Mouse (Mus musculus) MEL (cell line): ENCODE measurements at regions not wholly inside any gene's neighbourhood (a gene's known extent, or its start where the extent isn't known, plus 50 kb on each side); places are given as distances from the start of the nearest gene placed in this dataset.

ENCODE experiments used
- DNase-seq: peaks from one replicate; pipeline ENCODE4 v3.0.0; 2011; ENCODE audit warnings: low read depth, low spot score
- H3K27ac ChIP-seq: 2 replicates; pipeline ENCODE4 v1.5.1; 2012; ENCODE audit warnings: low read depth, mild to moderate bottlenecking, control low read depth, low read length, moderate library complexity; ENCODE audit not compliant: control insufficient read depth
- H3K27me3 ChIP-seq, 2 experiments: fragments of 150-350 bp in 1 of 2; sonication (generic) in 1 of 2; 2 replicates each; pipeline ENCODE4 v1.6.1; 2012; ENCODE audit warnings: low read length in 2 of 2, mild to moderate bottlenecking in 2 of 2, improper control_type of control experiment in 1 of 2, moderate library complexity in 1 of 2; ENCODE audit not compliant: insufficient read depth in 2 of 2, control insufficient read depth in 1 of 2
- H3K36me3 ChIP-seq, 2 experiments: 2 replicates each; pipeline ENCODE4 v1.6.1; 2012 to 2014; ENCODE audit warnings: low read length in 2 of 2, improper control_type of control experiment in 1 of 2, inconsistent platforms in 1 of 2, mild to moderate bottlenecking in 1 of 2; ENCODE audit not compliant: insufficient read depth in 2 of 2, control insufficient read depth in 1 of 2
- H3K4me1 ChIP-seq, 2 experiments: fragments of 150-350 bp in 1 of 2; sonication (generic) in 1 of 2; 2 replicates each; pipeline ENCODE4 v1.6.1; 2012; ENCODE audit warnings: low read length in 2 of 2, improper control_type of control experiment in 1 of 2, mild to moderate bottlenecking in 1 of 2; ENCODE audit not compliant: insufficient read depth in 2 of 2, control insufficient read depth in 1 of 2
- H3K4me3 ChIP-seq, 2 experiments: fragments of 150-350 bp in 1 of 2; sonication (generic) in 1 of 2; 2 replicates each; pipeline ENCODE4 v1.5.1; 2012; ENCODE audit warnings: low read depth in 2 of 2, low read length in 2 of 2, mild to moderate bottlenecking in 2 of 2, moderate library complexity in 2 of 2, control low read depth in 1 of 2, improper control_type of control experiment in 1 of 2; ENCODE audit not compliant: control insufficient read depth in 1 of 2, insufficient read depth in 1 of 2
- H3K79me2 ChIP-seq: 2 replicates; pipeline ENCODE4 v1.6.1; 2012; ENCODE audit warnings: mild to moderate bottlenecking, low read length, moderate library complexity; ENCODE audit not compliant: control insufficient read depth, poor library complexity, insufficient read depth
- H3K9ac ChIP-seq: 2 replicates; pipeline ENCODE4 v1.6.1; 2012; ENCODE audit warnings: low read depth, mild to moderate bottlenecking, control low read depth, low read length, moderate library complexity; ENCODE audit not compliant: control insufficient read depth, poor library complexity, severe bottlenecking
- H3K9me3 ChIP-seq: fragments of 150-350 bp; sonication (generic); replicated peaks from 2 replicates; pipeline ENCODE4 v1.6.1; 2012; ENCODE audit warnings: mild to moderate bottlenecking, low read length, improper control_type of control experiment, moderate library complexity; ENCODE audit not compliant: insufficient read depth
- BHLHE40 ChIP-seq: IDR thresholded peaks from 2 replicates; pipeline ENCODE4 v1.6.1; 2012; ENCODE audit warnings: low read depth, mild to moderate bottlenecking, inconsistent platforms, low read length, improper control_type of control experiment, borderline replicate concordance
- CTCF ChIP-seq, 3 experiments: IDR thresholded peaks in 2 of 3; conservative IDR thresholded peaks in 1 of 3; 2 replicates each; pipeline ENCODE4 v1.5.1; 2011 to 2012; ENCODE audit warnings: low read length in 3 of 3, low read depth in 2 of 3, mild to moderate bottlenecking in 2 of 3, improper control_type of control experiment in 1 of 3, inconsistent platforms in 1 of 3, mixed read lengths in 1 of 3, moderate library complexity in 1 of 3; ENCODE audit not compliant: control insufficient read depth in 1 of 3, insufficient read depth in 1 of 3, poor library complexity in 1 of 3, severe bottlenecking in 1 of 3
- E2F4 ChIP-seq: IDR thresholded peaks from 2 replicates; pipeline ENCODE4 v1.6.1; 2011; ENCODE audit warnings: low read depth, low read length, improper control_type of control experiment, borderline replicate concordance
- GABPA ChIP-seq: IDR thresholded peaks from 2 replicates; pipeline ENCODE4 v1.6.1; 2012; ENCODE audit warnings: low read depth, mild to moderate bottlenecking, inconsistent platforms, low read length, improper control_type of control experiment, moderate library complexity
- GATA1 ChIP-seq: IDR thresholded peaks from 2 replicates; pipeline ENCODE4 v1.6.1; 2011; ENCODE audit warnings: low read depth, low read length, improper control_type of control experiment
- HCFC1 ChIP-seq: IDR thresholded peaks from 2 replicates; pipeline ENCODE4 v1.6.1; 2012; ENCODE audit warnings: low read depth, mild to moderate bottlenecking, inconsistent platforms, low read length, improper control_type of control experiment, moderate library complexity
- KAT2A ChIP-seq: conservative IDR thresholded peaks from 2 replicates; pipeline ENCODE4 v1.6.1; 2012; ENCODE audit warnings: low read depth, low read length, improper control_type of control experiment, inconsistent platforms
- MAX ChIP-seq: IDR thresholded peaks from 2 replicates; pipeline ENCODE4 v1.6.1; 2011; ENCODE audit warnings: low read length, improper control_type of control experiment
- MAZ ChIP-seq: IDR thresholded peaks from 2 replicates; pipeline ENCODE4 v1.6.1; 2012; ENCODE audit warnings: low read depth, mild to moderate bottlenecking, inconsistent platforms, low read length, improper control_type of control experiment
- MXI1 ChIP-seq: IDR thresholded peaks from 2 replicates; pipeline ENCODE4 v1.6.1; 2011; ENCODE audit warnings: mild to moderate bottlenecking, low read depth, low read length, improper control_type of control experiment
- NELFE ChIP-seq: IDR thresholded peaks from 2 replicates; pipeline ENCODE4 v1.6.1; 2011; ENCODE audit warnings: low read depth, low read length, improper control_type of control experiment
- NRF1 ChIP-seq: IDR thresholded peaks from 2 replicates; pipeline ENCODE4 v1.6.1; 2014; ENCODE audit warnings: low read depth, mild to moderate bottlenecking, inconsistent platforms, low read length, improper control_type of control experiment, moderate library complexity; ENCODE audit not compliant: poor library complexity, insufficient read depth, severe bottlenecking
- POLR2A ChIP-seq, 2 experiments: IDR thresholded peaks; 2 replicates each; pipeline ENCODE4 v1.6.1; 2011 to 2012; ENCODE audit warnings: low read length in 2 of 2, mild to moderate bottlenecking in 2 of 2, control low read depth in 1 of 2, improper control_type of control experiment in 1 of 2, low read depth in 1 of 2, moderate library complexity in 1 of 2; ENCODE audit not compliant: control insufficient read depth in 1 of 2, insufficient read depth in 1 of 2, poor library complexity in 1 of 2
- RAD21 ChIP-seq: IDR thresholded peaks from 2 replicates; pipeline ENCODE4 v1.6.1; 2011; ENCODE audit warnings: mild to moderate bottlenecking, low read depth, low read length, improper control_type of control experiment
- RCOR1 ChIP-seq: IDR thresholded peaks from 2 replicates; pipeline ENCODE4 v1.6.1; 2012; ENCODE audit warnings: low read depth, mild to moderate bottlenecking, inconsistent platforms, low read length, improper control_type of control experiment
- SIN3A ChIP-seq: IDR thresholded peaks from 2 replicates; pipeline ENCODE4 v1.6.1; 2012; ENCODE audit warnings: low read length, improper control_type of control experiment, inconsistent platforms
- SMC3 ChIP-seq: IDR thresholded peaks from 2 replicates; pipeline ENCODE4 v1.6.1; 2011; ENCODE audit warnings: low read depth, low read length, improper control_type of control experiment
- TBP ChIP-seq: IDR thresholded peaks from 2 replicates; pipeline ENCODE4 v1.8.0; 2011; ENCODE audit warnings: low read depth, low read length, improper control_type of control experiment
- UBTF ChIP-seq: IDR thresholded peaks from 2 replicates; pipeline ENCODE4 v1.6.1; 2012; ENCODE audit warnings: low read depth, mild to moderate bottlenecking, inconsistent platforms, low read length, improper control_type of control experiment, moderate library complexity, borderline replicate concordance; ENCODE audit not compliant: insufficient read depth
- ZC3H11A ChIP-seq: IDR thresholded peaks from 2 replicates; pipeline ENCODE4 v1.6.1; 2012; ENCODE audit warnings: low read depth, mild to moderate bottlenecking, inconsistent platforms, low read length, improper control_type of control experiment
- ZKSCAN1 ChIP-seq: IDR thresholded peaks from 2 replicates; pipeline ENCODE4 v1.6.1; 2012; ENCODE audit warnings: low read depth, mild to moderate bottlenecking, inconsistent platforms, low read length, improper control_type of control experiment, moderate library complexity
- ZNF384 ChIP-seq: IDR thresholded peaks from 2 replicates; pipeline ENCODE4 v1.6.1; 2012; ENCODE audit warnings: low read depth, mild to moderate bottlenecking, inconsistent platforms, low read length, improper control_type of control experiment

- TF ChIP-seq SMC3 (no peak), RCOR1 (no peak), E2F4 (no peak), ZKSCAN1 (no peak), ZNF384 (no peak), NRF1 (no peak), KAT2A (no peak), MAZ (no peak), GABPA (no peak), MXI1 (no peak), GATA1 (no peak), BHLHE40 (no peak), TBP (no peak), UBTF (no peak), MAX (no peak), RAD21 (no peak)
- Histone ChIP-seq H3K36me3 (no peaks in the 10 kb centered on the region), H3K4me3 (no peak overlapping the region), H3K27me3 (no peaks in the 10 kb centered on the region), H3K9ac (no peak overlapping the region), H3K27ac (no peak overlapping the region), H3K79me2 (no peaks in the 10 kb centered on the region), H3K4me1 (no peaks in the 10 kb centered on the region), H3K9me3 (no peaks in the 10 kb centered on the region)
- DNase-seq, result no peak
Observed at GRCm38 (mm10) chr13:70210158-70210557, 408.0 kb downstream of the Med10 start.

GRCm38 (mm10) chr13:70213017-70213416, 410.8 kb downstream of the Med10 start:
- no peaks in the 10 kb centered on the region for H3K4me1 ChIP-seq
- H3K27ac ChIP-seq, result no peak overlapping the region
- TF ChIP-seq ZC3H11A (no peak), NRF1 (no peak), UBTF (no peak), KAT2A (no peak), SIN3A (no peak), CTCF (IDR thresholded peaks at IDR 0.05 in 2 of 3, conservative IDR thresholded peaks at IDR 0.05 in 1 of 3; ENCODE audit: control insufficient read depth in 1 of 3, insufficient read depth in 1 of 3, low read depth in 2 of 3, low read length in 3 of 3, poor library complexity in 1 of 3, severe bottlenecking in 1 of 3) (no peak), TBP (no peak), POLR2A (IDR thresholded peaks at IDR 0.05; ENCODE audit: control insufficient read depth in 1 of 2, insufficient read depth in 1 of 2, low read depth in 1 of 2, low read length in 2 of 2, poor library complexity in 1 of 2) (no peak), HCFC1 (no peak), NELFE (no peak), RAD21 (no peak), MAX (no peak), GABPA (no peak)
- TF ChIP-seq, all 39 proteins: peak for 0
- DNase-seq, result no peak
- H3K9ac ChIP-seq, result no peak overlapping the region
- no peaks in the 10 kb centered on the region for H3K27me3 ChIP-seq
- H3K79me2 ChIP-seq, result no peaks in the 10 kb centered on the region
- H3K9me3 ChIP-seq, result no peaks in the 10 kb centered on the region
- H3K4me3 ChIP-seq, result no peak overlapping the region
- no peaks in the 10 kb centered on the region for H3K36me3 ChIP-seq
